Mouse (Mus musculus) stomach, embryonic 15.5 days (tissue): ENCODE data around the gene P2rx4. TPM values are rescaled to one million over a fixed set of nuclear protein-coding genes. Genes with fewer than 3 reads are reported as not detected.

Source experiments
- ATAC-seq: fragments of 200-750 bp; cut with Nextera tagmentation; 2 replicates; pipeline ENCODE4 v1.8.0; 2017; ENCODE audit warnings: low read depth, moderate number of reproducible peaks, moderate TSS enrichment; ENCODE audit not compliant: insufficient read depth, low FRiP score
- H3K27ac ChIP-seq: fragments of 300-500 bp; sonication (generic); 2 replicates; pipeline ENCODE4 v1.5.1; 2015; ENCODE audit warnings: mild to moderate bottlenecking, inconsistent platforms
- H3K27me3 ChIP-seq: fragments of 300-500 bp; sonication (generic); replicated peaks from 2 replicates; pipeline ENCODE4 v1.6.1; 2015; ENCODE audit warnings: inconsistent platforms
- H3K36me3 ChIP-seq: fragments of 300-500 bp; sonication (generic); 2 replicates; pipeline ENCODE4 v1.6.1; 2015; ENCODE audit warnings: inconsistent platforms
- H3K4me1 ChIP-seq: fragments of 300-500 bp; sonication (generic); 2 replicates; pipeline ENCODE4 v1.6.1; 2015; ENCODE audit warnings: inconsistent platforms
- H3K4me2 ChIP-seq: fragments of 300-500 bp; sonication (generic); 2 replicates; pipeline ENCODE4 v1.6.1; 2015; ENCODE audit warnings: mild to moderate bottlenecking, inconsistent platforms
- H3K4me3 ChIP-seq: fragments of 300-500 bp; sonication (generic); replicated peaks from 2 replicates; pipeline ENCODE4 v1.5.1; 2015; ENCODE audit warnings: inconsistent platforms
- H3K9ac ChIP-seq: fragments of 300-500 bp; sonication (generic); 2 replicates; pipeline ENCODE4 v1.6.1; 2015; ENCODE audit warnings: inconsistent platforms
- H3K9me3 ChIP-seq: fragments of 300-500 bp; sonication (generic); 2 replicates; pipeline ENCODE4 v1.6.1; 2016; ENCODE audit warnings: inconsistent platforms
- WGBS: fragments of 180-500 bp; shearing (Covaris S2); methylation state at CpG from one replicate; pipeline ENCODE4 v1.1.7; 2015; 5-methylcytosine and 5-hydroxymethylcytosine counted together
- polyA plus RNA-seq: library from polyadenylated mRNA; unstranded; fragments of >200 nt; fragmentation: Nextera tagmentation; extraction: Ambion mirVana; gene quantifications from 2 replicates; pipeline ENCODE4 v1.2.1, GENCODE M21; 2015

The P2rx4 gene
- polyA plus RNA-seq, 1 experiment from 2014 or later: 26.9 TPM

GRCm38 (mm10) chr5:122767283-122767682 lies 59.9 kb downstream of the P2rx4 start:
- ATAC-seq: no peak
- H3K9me3 ChIP-seq: no peaks in the 10 kb centered on the region
- H3K36me3 ChIP-seq: no peaks in the 10 kb centered on the region
- H3K9ac ChIP-seq: no peak overlapping the region
- peaks cover 23% of the 10 kb centered on the region for H3K4me1 ChIP-seq
- no peak overlapping the region for H3K27ac ChIP-seq
- H3K4me2 ChIP-seq: no peak overlapping the region
- no peak overlapping the region for H3K4me3 ChIP-seq
- 92% methylated on average over 11 of the region's 11 CpGs for WGBS
- H3K27me3 ChIP-seq: no peaks in the 10 kb centered on the region

GRCm38 (mm10) chr5:122769101-122769568 lies 61.8 kb downstream of the P2rx4 start:
- no peak overlapping the region for H3K4me3 ChIP-seq
- H3K9me3 ChIP-seq: no peaks in the 10 kb centered on the region
- WGBS: 83% methylated on average over 15 of the region's 15 CpGs
- H3K4me1 ChIP-seq: peaks cover 9% of the 10 kb centered on the region
- H3K27ac ChIP-seq: no peak overlapping the region
- H3K36me3 ChIP-seq: no peaks in the 10 kb centered on the region
- H3K27me3 ChIP-seq: no peaks in the 10 kb centered on the region
- no peak overlapping the region for H3K4me2 ChIP-seq
- no peak for ATAC-seq
- no peak overlapping the region for H3K9ac ChIP-seq

- Histone ChIP-seq H3K4me2 (no peak overlapping the region), H3K4me1 (peaks cover 8% of the 10 kb centered on the region; the same call in 1 of the 2 replicates), H3K9ac (no peak overlapping the region), H3K36me3 (no peaks in the 10 kb centered on the region), H3K27me3 (no peaks in the 10 kb centered on the region), H3K4me3 (no peak overlapping the region), H3K27ac (peak overlapping the region; percentile 67), H3K9me3 (no peaks in the 10 kb centered on the region)
- ATAC-seq: no peak
- 59% methylated on average over 7 of the region's 7 CpGs for WGBS
These were observed 63.0 kb downstream of the P2rx4 start for GRCm38 (mm10) chr5:122770304-122770703.

GRCm38 (mm10) chr5:122770806-122771261 lies 63.5 kb downstream of the P2rx4 start:
- Histone ChIP-seq H3K9me3 (no peaks in the 10 kb centered on the region), H3K4me1 (peaks cover 8% of the 10 kb centered on the region; the same call in 1 of the 2 replicates), H3K4me3 (no peak overlapping the region), H3K4me2 (no peak overlapping the region), H3K27me3 (no peaks in the 10 kb centered on the region), H3K27ac (peak overlapping the region; percentile 67), H3K36me3 (no peaks in the 10 kb centered on the region), H3K9ac (no peak overlapping the region)
- ATAC-seq: no peak
- WGBS: 53% methylated on average over 10 of the region's 10 CpGs

GRCm38 (mm10) chr5:122771428-122771827 lies 64.1 kb downstream of the P2rx4 start:
- Histone ChIP-seq H3K9me3 (no peaks in the 10 kb centered on the region), H3K27me3 (no peaks in the 10 kb centered on the region), H3K36me3 (no peaks in the 10 kb centered on the region), H3K9ac (no peak overlapping the region), H3K4me1 (peaks cover 8% of the 10 kb centered on the region; the same call in 1 of the 2 replicates), H3K4me2 (no peak overlapping the region), H3K4me3 (no peak overlapping the region), H3K27ac (no peak overlapping the region)
- ATAC-seq: no peak
- whole genome bisulfite sequencing: 71% methylated on average over 9 of the region's 9 CpGs

GRCm38 (mm10) chr5:122773756-122774155 lies 66.4 kb downstream of the P2rx4 start:
- peaks cover 17% of the 10 kb centered on the region for H3K4me1 ChIP-seq
- H3K36me3 ChIP-seq: no peaks in the 10 kb centered on the region
- 71% methylated on average over 11 of the region's 11 CpGs for WGBS
- H3K4me2 ChIP-seq: no peak overlapping the region
- ATAC-seq: no peak
- H3K9ac ChIP-seq: no peak overlapping the region
- no peak overlapping the region for H3K4me3 ChIP-seq
- no peak overlapping the region for H3K27ac ChIP-seq
- no peaks in the 10 kb centered on the region for H3K9me3 ChIP-seq
- H3K27me3 ChIP-seq: no peaks in the 10 kb centered on the region

- ATAC-seq: peak; percentile 44; the same call in 1 of the 2 replicates
- Histone ChIP-seq H3K4me1 (peaks cover 17% of the 10 kb centered on the region), H3K4me3 (no peak overlapping the region), H3K27ac (no peak overlapping the region), H3K9ac (no peak overlapping the region), H3K27me3 (no peaks in the 10 kb centered on the region), H3K36me3 (no peaks in the 10 kb centered on the region), H3K4me2 (no peak overlapping the region), H3K9me3 (no peaks in the 10 kb centered on the region)
- WGBS: 71% methylated on average over 28 of the region's 28 CpGs
These were observed 67.6 kb downstream of the P2rx4 start for GRCm38 (mm10) chr5:122774743-122775611.

- no peak overlapping the region for H3K27ac ChIP-seq
- peaks cover 12% of the 10 kb centered on the region for H3K4me1 ChIP-seq
- no peaks in the 10 kb centered on the region for H3K9me3 ChIP-seq
- no peak overlapping the region for H3K4me2 ChIP-seq
- H3K36me3 ChIP-seq: no peaks in the 10 kb centered on the region
- H3K27me3 ChIP-seq: no peaks in the 10 kb centered on the region
- ATAC-seq: no peak
- 73% methylated on average over 14 of the region's 14 CpGs for WGBS
- H3K9ac ChIP-seq: no peak overlapping the region
- H3K4me3 ChIP-seq: no peak overlapping the region
These were observed 68.4 kb downstream of the P2rx4 start for GRCm38 (mm10) chr5:122775646-122776286.

- ATAC-seq: no peak
- 57% methylated on average over 2 of the region's 2 CpGs for WGBS
- peaks cover 8% of the 10 kb centered on the region; the same call in 1 of the 2 replicates for H3K4me1 ChIP-seq
- H3K4me3 ChIP-seq: no peak overlapping the region
- no peaks in the 10 kb centered on the region for H3K9me3 ChIP-seq
- H3K27me3 ChIP-seq: no peaks in the 10 kb centered on the region
- H3K27ac ChIP-seq: no peak overlapping the region
- no peak overlapping the region for H3K9ac ChIP-seq
- H3K4me2 ChIP-seq: no peak overlapping the region
- no peaks in the 10 kb centered on the region for H3K36me3 ChIP-seq
These were observed 70.0 kb downstream of the P2rx4 start for GRCm38 (mm10) chr5:122777322-122777721.

- Histone ChIP-seq H3K4me2 (peak overlapping the region; percentile 86), H3K36me3 (no peaks in the 10 kb centered on the region), H3K9ac (peak overlapping the region; percentile 69), H3K27ac (peak overlapping the region; percentile 61; the same call in 1 of the 2 replicates), H3K27me3 (no peaks in the 10 kb centered on the region), H3K9me3 (no peaks in the 10 kb centered on the region), H3K4me1 (peaks cover 8% of the 10 kb centered on the region; the same call in 1 of the 2 replicates), H3K4me3 (peak overlapping the region; percentile 83)
- ATAC-seq: peak; percentile 56
- 2% methylated on average over 43 of the region's 55 CpGs for WGBS
These were observed 71.2 kb downstream of the P2rx4 start for GRCm38 (mm10) chr5:122778231-122779226.
